Mouse (Mus musculus): Measurements from ENCODE around the gene Irgc1. TPM values are rescaled to one million over a fixed set of nuclear protein-coding genes. Genes with fewer than 3 reads are reported as not detected.

Irgc1 gene
- polyA plus RNA-seq, 1 experiment from 2014 or later: not detected

DNA sequence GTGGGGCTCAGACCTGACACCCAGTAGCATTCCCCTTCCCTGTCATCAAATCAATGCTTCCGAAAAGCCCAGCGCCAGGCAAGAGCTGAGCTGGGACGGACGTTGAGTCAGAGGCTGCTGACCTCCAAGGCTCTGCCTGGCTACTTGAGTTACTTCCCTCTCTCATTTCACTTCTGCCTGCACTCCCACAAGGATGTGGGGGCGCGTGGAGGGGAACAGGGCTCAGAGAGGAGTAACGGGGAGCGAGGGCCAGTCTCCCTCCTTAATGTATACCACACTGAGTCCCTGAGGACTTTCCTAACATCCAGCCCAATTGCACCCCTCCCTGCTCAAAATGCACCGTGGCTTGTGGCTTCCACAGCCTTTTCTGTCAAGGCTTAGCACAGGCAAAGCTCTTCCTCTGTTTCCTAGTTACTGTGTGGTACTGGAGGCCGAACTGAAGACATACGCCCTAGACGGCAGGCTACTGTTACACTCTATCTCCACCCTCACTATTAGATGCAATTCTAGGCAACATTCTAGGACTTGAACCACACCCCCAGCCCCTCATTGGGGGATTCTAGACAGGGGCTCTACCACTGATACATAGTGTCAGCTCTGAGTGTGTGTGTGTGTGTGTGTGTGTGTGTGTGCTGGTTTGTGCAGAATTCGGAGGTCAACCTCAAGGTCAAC lies 62.4 kb downstream of the Irgc1 start:
- Histone ChIP-seq H3K36me3 (ENCODE audit: control insufficient read depth, insufficient read depth) (no peaks in the 10 kb centered on the region), H3K9me3 (ENCODE audit: control insufficient read depth, low read length) (no peaks in the 10 kb centered on the region), H3K9ac (replicated peaks; ENCODE audit: low read depth, low read length) (no peak overlapping the region), H3K4me1 (replicated peaks; ENCODE audit: control insufficient read depth, insufficient read depth, low read length) (no peaks in the 10 kb centered on the region; the same call in 1 of the 2 replicates), H3K4me3 (replicated peaks; ENCODE audit: low read length) (no peak overlapping the region), H3K27ac (ENCODE audit: low read length) (no peak overlapping the region), H3K4me2 (ENCODE audit: low read length) (no peak overlapping the region), H3K27me3 (replicated peaks; ENCODE audit: control insufficient read depth, insufficient read depth, low read length) (no peaks in the 10 kb centered on the region)
- no peak for ATAC-seq
- 70% methylated on average over 13 of the region's 13 CpGs for WGBS

DNA sequence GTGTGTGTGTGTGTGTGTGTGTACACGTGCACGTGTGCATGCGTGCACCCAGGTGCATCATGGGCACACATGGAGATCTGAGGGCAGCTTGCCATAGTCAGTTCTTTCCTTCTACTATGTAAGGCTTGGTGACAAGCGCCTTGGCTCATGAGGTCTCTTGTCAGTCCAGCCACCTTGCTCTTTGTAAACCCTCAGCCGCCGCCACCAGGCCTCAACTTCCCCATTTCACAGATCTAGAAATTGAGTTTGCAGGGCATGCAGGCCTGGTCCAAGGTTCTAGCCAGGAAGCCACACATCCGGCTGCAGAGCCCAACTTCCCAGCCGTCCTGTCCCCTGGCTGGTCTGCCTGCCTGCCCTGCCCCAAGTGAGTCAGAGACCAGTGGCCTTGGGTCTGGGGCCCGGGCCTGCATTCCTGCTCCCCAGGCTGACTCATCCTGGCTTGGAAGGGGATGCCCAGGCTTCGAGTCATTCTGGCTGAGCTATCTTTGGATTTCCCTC lies 65.0 kb downstream of the Irgc1 start:
- no peak overlapping the region for H3K4me3 ChIP-seq (replicated peaks; ENCODE audit: low read length)
- no peak overlapping the region for H3K4me2 ChIP-seq (ENCODE audit: low read length)
- H3K9ac ChIP-seq (replicated peaks; ENCODE audit: low read depth, low read length): no peak overlapping the region
- no peaks in the 10 kb centered on the region for H3K27me3 ChIP-seq (replicated peaks; ENCODE audit: control insufficient read depth, insufficient read depth, low read length)
- H3K9me3 ChIP-seq (ENCODE audit: control insufficient read depth, low read length): no peaks in the 10 kb centered on the region
- H3K4me1 ChIP-seq (replicated peaks; ENCODE audit: control insufficient read depth, insufficient read depth, low read length): no peaks in the 10 kb centered on the region; the same call in 1 of the 2 replicates
- H3K36me3 ChIP-seq (ENCODE audit: control insufficient read depth, insufficient read depth): no peaks in the 10 kb centered on the region
- ATAC-seq: no peak
- no peak overlapping the region for H3K27ac ChIP-seq (ENCODE audit: low read length)
- whole genome bisulfite sequencing: 88% methylated on average over 10 of the region's 10 CpGs

DNA sequence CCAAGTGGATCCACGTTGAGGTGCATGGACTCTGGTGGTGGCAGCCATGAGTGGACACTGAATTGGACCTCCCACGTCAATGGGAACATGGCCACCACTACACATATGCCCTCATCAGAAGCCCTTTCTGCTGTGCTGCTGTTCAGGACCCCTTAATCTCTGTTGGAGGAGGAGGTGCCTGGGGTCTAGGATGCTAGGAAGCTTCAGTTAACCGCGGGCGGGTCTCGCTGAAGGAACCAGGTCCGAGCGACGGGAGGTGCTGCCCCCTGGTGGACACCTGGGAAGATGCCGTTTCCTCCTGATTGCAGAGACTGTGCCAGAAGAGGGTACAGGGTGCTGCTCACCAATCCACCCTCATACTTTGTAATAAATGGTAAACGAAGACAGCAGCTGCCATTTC lies 67.3 kb downstream of the Irgc1 start:
- no peaks in the 10 kb centered on the region; the same call in 1 of the 2 replicates for H3K4me1 ChIP-seq (replicated peaks; ENCODE audit: control insufficient read depth, insufficient read depth, low read length)
- WGBS: 10% methylated on average over 11 of the region's 11 CpGs
- H3K27ac ChIP-seq (ENCODE audit: low read length): no peak overlapping the region

DNA sequence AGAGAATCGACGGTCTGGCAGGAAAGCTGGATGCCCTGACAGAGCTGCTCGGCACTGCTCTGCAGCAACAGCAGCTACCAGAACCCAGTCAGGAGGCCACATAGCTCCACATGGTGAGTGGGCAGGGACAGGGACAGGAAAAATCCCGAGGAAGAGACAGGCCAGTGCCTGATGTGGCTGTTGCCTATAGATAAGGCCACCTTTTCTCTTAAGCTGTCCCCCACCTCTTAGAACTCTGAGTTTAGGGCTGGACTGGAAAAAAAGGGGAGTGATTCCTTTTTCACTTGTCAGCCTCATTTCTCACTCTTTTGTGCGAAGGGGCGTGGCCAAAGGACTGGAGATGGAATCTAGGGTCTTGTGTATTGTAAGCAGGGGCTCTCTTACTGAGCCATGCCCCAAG lies 68.0 kb downstream of the Irgc1 start:
- no peaks in the 10 kb centered on the region for H3K27me3 ChIP-seq (replicated peaks; ENCODE audit: control insufficient read depth, insufficient read depth, low read length)
- H3K4me1 ChIP-seq (replicated peaks; ENCODE audit: control insufficient read depth, insufficient read depth, low read length): no peaks in the 10 kb centered on the region; the same call in 1 of the 2 replicates
- ATAC-seq: no peak

More for the DNA sequence above, 67.3 kb downstream of the Irgc1 start:
- Histone ChIP-seq H3K4me3 (replicated peaks; ENCODE audit: low read length) (no peak overlapping the region), H3K27me3 (replicated peaks; ENCODE audit: control insufficient read depth, insufficient read depth, low read length) (no peaks in the 10 kb centered on the region), H3K4me2 (ENCODE audit: low read length) (peak overlapping the region; percentile 35), H3K9me3 (ENCODE audit: control insufficient read depth, low read length) (no peaks in the 10 kb centered on the region), H3K9ac (replicated peaks; ENCODE audit: low read depth, low read length) (no peak overlapping the region), H3K36me3 (ENCODE audit: control insufficient read depth, insufficient read depth) (no peaks in the 10 kb centered on the region)
- ATAC-seq: peak; percentile 59

DNA sequence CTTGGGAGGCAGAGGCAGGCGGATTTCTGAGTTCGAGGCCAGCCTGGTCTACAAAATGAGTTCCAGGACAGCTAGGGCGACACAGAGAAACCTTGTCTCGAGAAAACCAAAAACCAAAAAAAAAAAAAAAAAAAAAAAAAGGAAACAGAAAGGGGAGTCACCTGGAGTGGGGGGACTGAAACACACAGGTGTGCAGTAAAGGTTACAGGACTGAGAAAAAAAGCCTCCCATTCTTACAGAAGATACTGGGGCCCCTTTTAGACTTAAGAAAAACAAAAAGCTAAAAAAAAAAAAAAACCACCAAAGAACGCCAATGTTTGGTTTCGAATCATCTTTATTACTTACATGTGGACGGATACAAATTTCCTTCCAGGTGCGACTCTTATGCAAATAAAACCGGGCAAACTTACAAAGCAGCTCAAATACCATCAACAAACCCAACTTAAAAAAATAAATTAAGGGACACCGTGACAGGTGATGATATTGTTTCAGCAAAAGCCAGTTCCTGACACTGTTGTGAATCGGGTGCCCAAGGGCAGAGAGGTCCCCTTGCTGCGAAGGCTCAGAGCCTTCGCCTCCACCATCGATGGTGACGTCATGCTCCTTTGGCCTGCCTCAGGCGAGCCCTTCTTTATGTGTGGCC lies 69.2 kb downstream of the Irgc1 start:
- no peak for ATAC-seq

More for the DNA sequence above, 68.0 kb downstream of the Irgc1 start:
- H3K9ac ChIP-seq (replicated peaks; ENCODE audit: low read depth, low read length): no peak overlapping the region
- H3K9me3 ChIP-seq (ENCODE audit: control insufficient read depth, low read length): no peaks in the 10 kb centered on the region
- no peak overlapping the region for H3K4me3 ChIP-seq (replicated peaks; ENCODE audit: low read length)
- H3K36me3 ChIP-seq (ENCODE audit: control insufficient read depth, insufficient read depth): no peaks in the 10 kb centered on the region
- WGBS: 67% methylated on average over 6 of the region's 6 CpGs
- H3K4me2 ChIP-seq (ENCODE audit: low read length): no peak overlapping the region
- no peak overlapping the region for H3K27ac ChIP-seq (ENCODE audit: low read length)

More for the DNA sequence above, 69.2 kb downstream of the Irgc1 start:
- no peak overlapping the region for H3K4me3 ChIP-seq (replicated peaks; ENCODE audit: low read length)
- no peaks in the 10 kb centered on the region for H3K27me3 ChIP-seq (replicated peaks; ENCODE audit: control insufficient read depth, insufficient read depth, low read length)
- WGBS: 79% methylated on average over 16 of the region's 16 CpGs
- H3K9me3 ChIP-seq (ENCODE audit: control insufficient read depth, low read length): no peaks in the 10 kb centered on the region
- H3K9ac ChIP-seq (replicated peaks; ENCODE audit: low read depth, low read length): no peak overlapping the region
- no peaks in the 10 kb centered on the region; the same call in 1 of the 2 replicates for H3K4me1 ChIP-seq (replicated peaks; ENCODE audit: control insufficient read depth, insufficient read depth, low read length)
- no peaks in the 10 kb centered on the region for H3K36me3 ChIP-seq (ENCODE audit: control insufficient read depth, insufficient read depth)
- H3K4me2 ChIP-seq (ENCODE audit: low read length): no peak overlapping the region
- H3K27ac ChIP-seq (ENCODE audit: low read length): no peak overlapping the region

Other genes with a start within 250 kb of the Irgc1 start
- 7.2 and 7.4 TPM in 2 replicates for gene Zfp111, start 240.9 kb downstream of the Irgc1 start, polyA plus RNA-seq (2015; fragmentation: Nextera tagmentation; extraction: Ambion mirVana)
- 5.5 and 6.2 TPM in 2 replicates for gene Zfp109, start 214.7 kb downstream of the Irgc1 start, polyA plus RNA-seq (2015; fragmentation: Nextera tagmentation; extraction: Ambion mirVana)
- 5.7 and 6.3 TPM in 2 replicates for gene Zfp108, start 197.5 kb downstream of the Irgc1 start, polyA plus RNA-seq (2015; fragmentation: Nextera tagmentation; extraction: Ambion mirVana)
- 11.7 and 12.8 TPM in 2 replicates for gene Zfp93, start 181.9 kb downstream of the Irgc1 start, polyA plus RNA-seq (2015; fragmentation: Nextera tagmentation; extraction: Ambion mirVana)
- gene Zfp61, start 151.1 kb downstream of the Irgc1 start, polyA plus RNA-seq (2015; fragmentation: Nextera tagmentation; extraction: Ambion mirVana): 56.0 and 56.3 TPM in 2 replicates
- 25.9 and 26.6 TPM in 2 replicates for gene Zfp94, start 135.6 kb downstream of the Irgc1 start, polyA plus RNA-seq (2015; fragmentation: Nextera tagmentation; extraction: Ambion mirVana)
- not detected in 2 replicates for gene Tescl, start 118.4 kb downstream of the Irgc1 start, polyA plus RNA-seq (2015; fragmentation: Nextera tagmentation; extraction: Ambion mirVana)
- not detected in 2 replicates for gene Lypd5, start 103.1 kb downstream of the Irgc1 start, polyA plus RNA-seq (2015; fragmentation: Nextera tagmentation; extraction: Ambion mirVana)
- 0.63 and 0.80 TPM in 2 replicates for gene Kcnn4, start 82.0 kb downstream of the Irgc1 start, polyA plus RNA-seq (2015; fragmentation: Nextera tagmentation; extraction: Ambion mirVana)
- gene Smg9, start 52.7 kb downstream of the Irgc1 start, polyA plus RNA-seq (2015; fragmentation: Nextera tagmentation; extraction: Ambion mirVana): 30.3 and 35.2 TPM in 2 replicates
- gene Plaur, start 10.2 kb upstream of the Irgc1 start, polyA plus RNA-seq (2015; fragmentation: Nextera tagmentation; extraction: Ambion mirVana): 2.1 and 2.3 TPM in 2 replicates
- gene Cadm4, start 29.7 kb upstream of the Irgc1 start, polyA plus RNA-seq (2015; fragmentation: Nextera tagmentation; extraction: Ambion mirVana): 67.8 and 86.8 TPM in 2 replicates
- 267 and 282 TPM in 2 replicates for gene Zfp428, start 54.7 kb upstream of the Irgc1 start, polyA plus RNA-seq (2015; fragmentation: Nextera tagmentation; extraction: Ambion mirVana)
- 1.2 and 1.9 TPM in 2 replicates for gene AC161166.1, start 60.2 kb upstream of the Irgc1 start, polyA plus RNA-seq (2015; fragmentation: Nextera tagmentation; extraction: Ambion mirVana)
- 26.4 and 26.5 TPM in 2 replicates for gene Irgq, start 78.4 kb upstream of the Irgc1 start, polyA plus RNA-seq (2015; fragmentation: Nextera tagmentation; extraction: Ambion mirVana)
- gene Pinlyp, start 93.8 kb upstream of the Irgc1 start, polyA plus RNA-seq (2015; fragmentation: Nextera tagmentation; extraction: Ambion mirVana): not detected in 2 replicates
- gene Xrcc1, start 94.0 kb upstream of the Irgc1 start, polyA plus RNA-seq (2015; fragmentation: Nextera tagmentation; extraction: Ambion mirVana): 79.8 and 80.2 TPM in 2 replicates
- gene Ethe1, start 135.2 kb upstream of the Irgc1 start, polyA plus RNA-seq (2015; fragmentation: Nextera tagmentation; extraction: Ambion mirVana): 19.8 and 23.3 TPM in 2 replicates
- gene Zfp575, start 135.3 kb upstream of the Irgc1 start, polyA plus RNA-seq (2015; fragmentation: Nextera tagmentation; extraction: Ambion mirVana): 9.9 and 11.7 TPM in 2 replicates
- not detected in 2 replicates for gene Phldb3, start 158.5 kb upstream of the Irgc1 start, polyA plus RNA-seq (2015; fragmentation: Nextera tagmentation; extraction: Ambion mirVana)
- gene Lypd3, start 184.3 kb upstream of the Irgc1 start, polyA plus RNA-seq (2015; fragmentation: Nextera tagmentation; extraction: Ambion mirVana): 0.29 and 0.58 TPM in 2 replicates
- not detected in 2 replicates for gene Tex101, start 224.4 kb upstream of the Irgc1 start, polyA plus RNA-seq (2015; fragmentation: Nextera tagmentation; extraction: Ambion mirVana)

Measured in forebrain, embryonic 16.5 days (tissue).